Mouse (Mus musculus): ENCODE measurements around the gene Rpl4.
"Not testable (repeated sequence)": the region's sequence is repeated elsewhere in the genome, so short reads cannot be mapped to it uniquely, and the experiment has no call there.

Rpl4 gene

DNA sequence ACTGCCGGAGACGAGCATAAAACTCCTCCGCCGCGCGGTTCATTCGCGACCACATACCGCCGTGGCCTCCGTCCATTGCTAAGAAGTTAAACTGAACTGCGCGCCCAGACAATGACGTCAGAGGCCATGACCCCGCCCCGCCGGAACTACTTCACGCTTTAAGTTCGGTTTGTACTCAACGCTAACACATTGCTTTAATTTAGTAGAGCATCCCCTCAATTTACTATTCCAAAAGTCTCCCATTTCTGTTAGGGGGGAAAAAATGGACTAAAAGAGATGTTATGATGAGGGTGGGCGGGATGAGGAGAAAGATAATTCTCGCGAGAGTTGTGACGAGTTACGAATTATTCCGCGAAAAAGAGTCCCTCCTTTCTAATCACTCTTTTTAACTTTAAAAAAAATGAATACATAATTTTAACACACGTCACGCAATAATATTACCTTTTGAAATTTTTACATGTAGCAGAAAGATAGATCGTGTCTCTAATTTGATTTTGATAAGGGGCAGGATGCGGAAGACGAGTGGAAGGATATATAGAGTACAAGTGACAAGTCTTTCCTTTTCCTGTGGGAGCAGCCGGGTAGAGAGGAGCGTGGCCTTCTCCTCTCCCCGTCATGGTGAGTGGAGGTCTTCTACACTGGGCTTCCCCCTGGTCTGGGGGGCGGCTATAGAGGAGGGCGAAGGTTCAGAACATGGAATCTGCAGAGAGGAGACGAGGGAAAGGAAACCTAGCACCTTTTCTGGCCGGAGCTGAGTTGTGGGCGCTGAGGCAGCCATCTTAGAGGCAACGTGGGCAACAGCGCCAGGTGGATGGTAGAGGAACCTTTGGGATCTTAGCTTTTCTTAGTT lies at the start of gene Rpl4, which contains the start of gene Zwilch:
Gene Rpl4, plus strand, starts transcription at position 560 of the 850 bp plus-strand sequence.
Gene Zwilch, minus strand, starts transcription at position 289 of the 850 bp plus-strand sequence.
- peak; percentile 94 for DNase-seq

- DNase-seq = not testable (repeated sequence)
Measured at GRCm38 (mm10) chr9:64124846-64125245, 48.3 kb upstream of the Rpl4 start.

DNA sequence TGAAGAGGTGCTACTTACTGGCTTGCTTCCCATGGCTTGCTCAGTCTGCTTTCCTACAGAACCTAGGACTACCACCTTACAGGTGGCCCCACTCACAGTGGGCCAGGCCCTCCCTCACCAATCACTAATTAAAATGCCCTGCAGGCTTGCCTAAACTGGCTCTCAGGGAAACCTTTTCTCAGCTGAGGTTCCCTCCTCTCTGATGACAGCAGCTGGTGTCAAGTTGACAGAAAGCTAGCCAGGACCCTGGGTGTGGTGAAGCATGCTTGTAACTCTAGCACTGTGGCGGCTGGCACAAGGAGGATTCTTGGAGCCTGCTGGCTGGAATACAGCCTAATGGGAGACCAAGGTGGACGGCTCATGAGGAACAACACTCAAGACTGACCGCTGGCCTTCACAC lies 47.9 kb upstream of the Rpl4 start:
- DNase-seq = peak; percentile 11

GRCm38 (mm10) chr9:64126121-64126520 lies 47.1 kb upstream of the Rpl4 start:
- DNase-seq = peak; percentile 12

DNA sequence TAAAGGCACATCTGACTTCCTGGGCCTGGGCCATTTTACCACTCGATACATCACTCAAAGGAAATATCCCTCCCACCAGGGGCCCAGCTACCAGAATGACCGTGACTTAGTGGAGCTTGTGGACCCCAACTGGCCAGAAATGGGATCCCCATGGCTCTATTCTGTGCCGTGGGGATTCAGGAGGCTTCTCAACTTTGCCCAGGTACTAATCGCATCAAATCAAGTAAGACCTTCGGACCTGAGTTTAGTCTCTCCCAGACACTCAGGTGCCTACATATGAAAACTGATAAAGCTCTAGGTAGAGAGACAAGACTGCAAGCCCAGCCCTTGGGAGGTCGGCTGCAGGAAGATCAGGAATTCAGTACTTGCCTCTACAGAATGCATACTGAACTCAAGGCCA lies 41.6 kb upstream of the Rpl4 start:
- no peak for DNase-seq

DNA sequence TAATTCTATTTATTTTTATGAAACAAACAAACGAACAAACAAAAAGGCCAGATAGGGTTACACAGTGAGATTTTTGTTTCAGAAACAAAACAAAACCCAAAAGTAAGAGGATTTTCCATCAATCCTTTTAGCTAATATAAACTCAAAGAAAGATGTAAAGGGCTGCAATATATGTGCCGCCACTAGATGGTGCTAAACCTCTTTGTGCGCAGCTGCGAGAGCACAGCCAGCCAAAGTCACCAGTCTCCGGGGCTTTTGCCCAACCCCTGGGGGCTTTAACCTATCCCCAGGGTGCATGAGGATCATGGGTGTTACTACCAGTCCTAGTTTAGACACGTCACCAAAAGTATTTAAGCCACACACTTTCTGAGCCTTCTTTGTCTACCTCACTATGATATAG lies 34.3 kb upstream of the Rpl4 start:
- peak; percentile 67 for DNase-seq

DNA sequence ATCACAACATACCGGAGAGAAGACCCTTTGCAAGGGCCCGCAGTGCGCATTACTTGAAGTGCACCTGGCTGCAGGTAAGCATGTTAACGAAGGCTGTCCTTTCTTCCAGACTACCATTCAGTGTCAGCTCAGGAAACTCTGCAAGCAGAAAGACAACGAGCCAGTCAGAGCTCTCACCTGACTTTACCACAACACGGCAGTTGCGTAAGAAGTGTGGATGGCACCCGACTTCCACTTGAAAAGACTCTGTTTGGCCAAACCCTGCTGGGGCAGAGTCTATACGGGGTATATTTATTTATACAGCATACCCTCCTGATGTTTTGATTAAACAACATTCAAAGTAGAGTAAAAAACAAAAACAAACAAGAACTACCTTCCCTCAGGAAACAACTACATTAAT lies 33.3 kb upstream of the Rpl4 start:
- DNase-seq = no peak

DNA sequence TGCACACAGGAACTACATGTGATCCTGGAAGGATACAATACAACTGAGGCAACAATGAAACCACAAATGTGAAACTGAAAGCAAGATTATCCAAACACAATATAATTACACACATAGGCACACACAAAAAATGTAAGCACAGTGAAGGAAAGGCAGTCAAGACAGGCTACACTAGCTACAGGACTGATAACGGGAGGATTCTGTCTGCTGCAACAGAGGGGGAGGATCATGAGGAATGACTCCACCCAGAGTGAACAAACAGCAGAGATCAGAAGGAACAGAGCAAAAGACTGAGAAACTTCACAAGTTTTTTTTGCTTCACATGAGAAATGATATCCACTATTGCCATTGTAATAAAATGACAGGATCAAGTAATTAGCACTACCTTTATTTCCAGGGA lies 16.5 kb upstream of the Rpl4 start:
- DNase-seq = no peak

GRCm38 (mm10) chr9:64160471-64160870 lies 12.7 kb upstream of the Rpl4 start:
- DNase-seq = no peak

DNA sequence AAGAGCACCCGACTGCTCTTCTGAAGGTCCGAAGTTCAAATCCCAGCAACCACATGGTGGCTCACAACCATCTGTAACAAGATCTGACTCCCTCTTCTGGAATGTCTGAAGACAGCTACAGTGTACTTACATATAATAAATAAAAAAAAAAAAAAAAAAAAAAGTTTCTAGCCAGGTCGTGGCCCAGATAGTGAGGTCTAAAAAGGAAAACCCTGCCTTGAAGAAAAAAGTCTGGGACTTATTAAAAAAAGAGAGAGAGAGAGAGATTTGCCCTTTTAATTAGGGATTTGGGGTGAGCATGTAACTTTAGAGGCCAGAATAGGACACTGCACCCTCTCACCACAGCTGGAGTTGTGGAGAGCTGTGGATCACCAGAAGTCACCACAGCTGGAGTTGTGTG lies 3.2 kb upstream of the Rpl4 start:
- not testable (repeated sequence) for DNase-seq

DNA sequence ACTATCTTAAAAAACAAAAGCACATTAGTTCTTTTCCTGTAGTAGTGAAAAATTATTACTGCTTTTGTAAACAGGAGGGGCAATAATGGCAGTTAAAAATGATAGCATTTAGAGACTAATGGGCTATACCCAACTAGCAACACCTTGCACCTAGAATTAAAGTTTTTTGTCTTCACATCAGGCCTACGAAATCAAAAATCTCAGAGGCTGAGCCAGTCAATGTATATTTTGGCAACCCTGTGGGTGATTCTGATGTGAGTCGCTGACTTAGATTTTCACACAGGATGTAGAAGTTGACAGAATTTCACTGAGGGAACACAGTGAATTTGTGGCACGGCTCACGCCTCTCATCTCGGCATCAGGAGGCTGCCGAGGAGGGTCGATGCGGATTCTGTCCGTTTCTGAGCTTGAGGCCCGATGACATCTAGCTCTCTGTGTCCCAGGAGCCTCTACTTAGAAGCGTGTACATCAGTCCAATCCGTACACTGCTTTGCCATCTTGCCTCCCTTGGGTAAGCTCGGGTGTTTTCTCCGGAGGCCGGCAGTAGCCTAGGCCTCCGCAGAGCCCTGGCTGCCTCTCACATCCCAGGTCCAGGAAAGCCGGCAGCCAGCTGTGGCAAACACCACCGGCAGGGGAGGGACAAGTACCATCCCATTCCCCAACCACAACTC lies 895 bp upstream of the Rpl4 start:
- no peak for DNase-seq

DNA sequence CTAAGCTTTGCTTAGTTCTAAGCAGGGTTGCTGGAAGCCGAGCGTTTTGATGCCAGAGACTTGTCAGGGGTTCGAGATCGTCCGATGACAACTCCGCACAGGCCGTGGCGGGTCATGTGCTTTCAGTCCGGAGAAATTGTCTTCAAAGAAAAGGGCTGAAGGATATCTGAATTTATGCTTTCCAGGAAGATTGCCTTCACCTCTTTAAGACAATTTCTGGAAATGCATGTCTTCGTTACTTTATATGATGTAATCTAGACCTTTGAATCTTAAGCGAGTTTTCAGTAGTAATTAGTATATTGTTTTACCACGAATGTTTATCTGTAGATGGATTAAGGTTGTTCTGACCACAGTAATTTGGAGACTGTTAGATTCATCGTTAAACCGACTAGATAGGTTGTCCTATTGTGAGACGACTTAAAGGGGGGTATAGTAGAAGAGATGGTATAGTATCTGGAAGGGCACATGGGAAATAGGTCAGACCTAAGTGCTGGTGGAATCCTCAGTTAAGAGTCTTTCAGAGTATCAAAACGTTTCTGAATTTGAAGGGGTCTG lies 568 bp downstream of the Rpl4 start:
- DNase-seq = no peak

DNA sequence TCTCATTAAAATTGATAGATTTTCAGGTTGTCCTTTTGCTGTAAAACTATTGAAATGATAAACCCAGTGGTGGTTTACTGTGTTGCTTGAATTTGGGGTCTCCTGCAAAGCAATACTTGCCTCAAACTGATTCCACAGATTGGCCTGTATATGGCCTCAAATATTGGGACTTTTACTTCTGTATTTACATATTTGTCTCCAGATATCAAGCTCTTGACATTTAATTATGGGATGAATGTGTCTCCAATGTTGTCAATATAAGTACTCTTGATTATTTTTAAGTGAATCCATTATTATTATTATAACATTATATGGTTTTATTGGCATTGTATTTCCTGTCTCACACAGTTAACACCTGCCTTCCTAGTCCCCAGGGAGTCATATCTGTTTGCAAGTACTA lies 1.2 kb downstream of the Rpl4 start:
- DNase-seq = no peak

DNA sequence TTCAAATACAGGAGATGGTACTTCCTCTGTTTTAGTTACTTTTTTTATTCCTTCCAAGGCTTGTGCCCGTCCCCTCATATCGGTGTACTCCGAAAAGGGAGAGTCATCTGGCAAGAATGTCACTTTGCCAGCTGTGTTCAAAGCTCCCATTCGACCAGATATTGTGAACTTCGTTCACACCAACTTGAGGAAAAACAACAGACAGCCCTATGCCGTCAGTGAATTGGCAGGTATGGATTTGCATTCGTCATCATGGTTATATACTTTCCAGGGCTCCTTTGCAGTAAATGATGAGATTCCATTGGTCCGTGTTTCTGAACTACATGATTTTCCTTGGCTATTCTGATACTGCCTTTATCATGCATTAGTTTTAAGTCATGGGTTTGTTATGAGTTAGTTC lies 1.6 kb downstream of the Rpl4 start:
- DNase-seq = no peak

DNA sequence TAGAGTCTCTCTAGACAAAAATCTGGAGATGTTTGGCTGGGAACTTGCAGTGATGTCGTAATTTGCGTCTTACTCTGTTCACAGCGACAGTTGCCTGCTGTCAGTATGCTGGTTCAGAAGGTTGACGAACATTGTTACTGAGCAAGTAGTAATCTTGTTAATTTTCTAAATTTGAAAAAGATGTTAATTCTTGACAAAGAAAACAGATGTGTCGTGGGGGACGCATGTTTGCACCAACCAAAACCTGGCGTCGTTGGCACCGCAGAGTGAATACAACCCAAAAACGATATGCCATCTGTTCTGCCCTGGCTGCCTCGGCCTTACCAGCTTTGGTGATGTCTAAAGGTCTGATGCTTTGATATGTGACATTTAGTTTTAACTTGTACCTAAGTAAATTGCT lies 2.2 kb downstream of the Rpl4 start:
- DNase-seq = no peak

DNA sequence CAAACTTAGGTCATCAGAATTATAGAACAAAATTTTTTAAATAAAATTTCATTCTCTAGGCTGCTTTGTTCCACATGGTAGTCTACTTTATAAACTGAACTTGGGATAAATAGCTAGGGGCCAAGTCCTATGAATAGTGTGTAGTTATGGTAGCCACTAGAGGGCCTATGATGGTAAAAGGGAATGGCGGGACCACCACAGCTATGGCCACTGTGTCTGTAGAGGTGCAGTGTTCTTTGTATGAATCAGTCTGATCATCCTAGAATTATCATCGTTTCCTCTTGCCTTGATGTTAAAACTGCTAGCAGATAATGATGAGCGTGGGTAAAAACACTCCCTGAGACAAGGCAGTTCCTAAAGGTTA lies 5.4 kb downstream of the Rpl4 start:
- DNase-seq = peak; percentile 60

- peak; percentile 96 for DNase-seq
Measured at GRCm38 (mm10) chr9:64178974-64179646, 5.9 kb downstream of the Rpl4 start, which contains the start of gene Snapc5. Gene Snapc5 (plus strand): TSS chr9:64179274.

DNA sequence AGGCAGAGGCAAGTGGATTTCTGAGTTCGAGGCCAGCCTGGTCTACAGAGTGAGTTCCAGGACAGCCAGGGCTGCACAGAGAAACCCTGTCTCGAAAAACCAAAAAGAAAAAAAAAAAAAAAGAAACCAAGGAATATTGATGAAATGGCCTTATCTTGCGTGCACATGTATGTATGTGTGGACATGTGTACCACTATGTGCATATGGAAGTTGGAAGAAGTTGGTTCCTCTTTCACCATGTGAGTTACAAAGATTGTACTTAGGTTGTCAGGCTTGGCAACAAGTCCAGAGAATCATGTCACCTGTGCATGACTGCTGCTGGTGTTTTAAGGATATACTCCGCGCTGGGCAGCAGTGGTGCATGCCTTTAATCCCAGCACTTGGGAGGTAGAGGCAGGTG lies 10.1 kb downstream of the Rpl4 start:
- not testable (repeated sequence) for DNase-seq

DNA sequence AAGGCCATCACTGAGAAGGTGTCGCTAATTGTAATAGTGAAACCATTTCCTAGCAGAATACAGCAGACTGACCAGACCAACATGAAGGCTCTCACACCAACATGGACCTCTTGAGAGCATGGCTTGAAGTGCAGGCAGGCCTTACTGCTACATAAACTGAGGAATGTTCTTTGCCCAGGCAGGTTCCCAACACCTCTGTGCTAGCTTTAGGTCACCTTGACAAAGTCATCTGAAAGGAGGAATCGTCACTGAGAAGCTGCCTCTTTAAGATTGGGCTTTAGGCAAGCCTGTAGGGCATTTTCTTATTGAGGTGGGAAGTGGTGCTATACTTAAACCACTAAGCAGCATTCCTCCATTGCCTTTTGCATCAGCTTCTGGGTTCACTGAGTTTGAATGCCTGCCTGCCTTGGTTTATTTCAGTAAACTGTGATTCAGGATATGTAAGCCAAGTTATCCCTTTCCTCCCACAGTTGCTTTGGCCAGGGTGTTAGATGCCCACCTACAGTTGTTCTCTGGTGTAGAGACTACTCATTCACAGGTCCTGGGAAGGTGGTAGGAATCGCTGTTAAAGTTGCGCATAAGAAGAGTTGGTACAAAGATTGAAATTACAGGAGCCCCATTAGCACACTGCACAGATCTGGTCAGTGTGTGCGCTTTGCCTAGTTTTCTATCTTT lies 11.1 kb downstream of the Rpl4 start:
- DNase-seq = no peak

DNA sequence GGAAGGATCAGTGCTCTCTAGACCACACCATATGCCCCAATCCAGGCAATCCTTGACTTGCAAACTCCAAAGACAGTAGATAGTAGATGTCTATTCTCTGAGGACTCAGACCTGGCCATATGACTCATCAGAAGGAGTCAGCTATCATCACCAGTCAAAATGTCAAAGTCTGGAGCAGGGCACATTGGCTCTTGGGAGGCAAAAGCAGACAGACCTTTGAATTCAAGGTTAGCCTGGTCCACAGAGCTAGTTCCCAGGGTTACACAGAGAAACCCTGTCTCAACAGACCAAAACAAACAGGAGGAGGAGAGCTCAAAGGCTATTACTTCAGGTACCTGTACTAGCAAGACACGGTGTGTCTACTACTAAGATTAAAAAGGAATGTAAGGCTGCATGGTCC lies 20.7 kb downstream of the Rpl4 start:
- DNase-seq = no peak

GRCm38 (mm10) chr9:64195554-64195953 lies 22.4 kb downstream of the Rpl4 start:
- no peak for DNase-seq

DNA sequence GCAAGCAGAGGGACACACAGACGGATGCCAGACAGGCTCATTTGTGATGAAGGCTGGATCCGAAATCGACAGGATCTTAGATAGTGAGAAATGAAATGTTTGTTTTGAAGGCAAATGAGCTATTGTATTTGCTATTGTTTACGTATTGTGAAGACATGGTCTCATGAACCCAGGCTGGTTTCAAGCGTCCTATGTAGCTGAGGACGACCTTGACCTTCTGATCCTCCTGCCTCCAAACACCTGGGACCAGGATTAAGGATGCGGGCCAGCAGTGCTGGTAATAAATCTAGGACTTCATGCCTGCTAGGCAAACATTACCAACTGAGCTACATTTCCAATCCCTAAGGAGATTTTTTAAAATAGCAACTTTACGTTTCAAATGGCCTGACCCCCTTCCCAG lies 24.3 kb downstream of the Rpl4 start:
- no peak for DNase-seq

Measured in retina, postnatal 1 day (tissue).